Mouse (Mus musculus): Measurements from ENCODE around the gene Psd. TPM values are rescaled to one million over a fixed set of nuclear protein-coding genes. Genes with fewer than 3 reads are reported as not detected.

Psd gene
- total and polyA plus RNA-seq, 3 experiments: 0.60 to 1.6 (median 0.80) TPM

DNA sequence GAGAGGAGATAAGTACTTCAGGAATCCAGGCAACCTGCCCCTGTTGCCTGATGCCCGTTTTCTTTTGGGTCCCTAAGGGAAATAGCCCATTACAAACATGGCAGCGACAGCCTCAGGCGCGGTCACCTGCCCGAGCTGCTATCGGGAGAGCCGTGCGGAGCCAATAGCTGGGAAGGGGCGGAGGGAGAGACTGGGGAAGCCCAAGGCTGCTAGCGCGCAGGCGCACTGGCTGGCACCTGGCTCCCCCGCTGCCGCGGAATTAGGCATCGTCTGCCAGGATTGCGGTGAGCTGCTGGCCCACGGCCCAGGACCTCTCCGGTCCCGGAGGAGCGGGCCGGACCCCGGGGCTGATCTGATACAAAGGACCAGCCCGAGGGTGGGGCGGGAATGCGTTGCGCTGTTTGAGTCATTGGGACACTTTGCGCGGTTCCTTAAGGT, 29.8 kb upstream of the Psd start:
- Histone ChIP-seq H3K36me3 (ENCODE audit: control insufficient read depth, insufficient read depth, low read length) (no peaks in the 10 kb centered on the region), H3K79me2 (replicated peaks; ENCODE audit: control insufficient read depth, insufficient read depth, low read length) (no peaks in the 10 kb centered on the region), H3K27me3 (ENCODE audit: control insufficient read depth, insufficient read depth, low read length) (no peaks in the 10 kb centered on the region), H3K9ac (ENCODE audit: low read depth, low read length) (peak overlapping the region; percentile 48), H3K4me3 (peak overlapping the region; percentile 64), H3K27ac (peak overlapping the region; percentile 74; the same call in 1 of the 2 replicates), H3K4me1 (ENCODE audit: control insufficient read depth, insufficient read depth, low read length) (peaks cover 1% of the 10 kb centered on the region; the same call in 1 of the 2 replicates)
- under 1% methylated on average over 29 of the region's 29 CpGs for WGBS
- 0 out of 2 replicates have a peak, but pooled peaks have one; percentile 54 for TF ChIP-seq POLR2A (IDR thresholded peaks at IDR 0.05; ENCODE audit: insufficient read depth, low read depth, low read length)
- TF ChIP-seq EP300 (IDR thresholded peaks at IDR 0.05; ENCODE audit: insufficient read depth, low read depth, low read length): 0 out of 2 replicates have a peak, but pooled peaks have one; percentile 31
- no peak for TF ChIP-seq CTCF (IDR thresholded peaks at IDR 0.05)
- peak; percentile 84 to 90 for DNase-seq
- intact Hi-C loops (cut with DNase I): loop anchor here (1.0 kb wide), 1 partner anchor 17 kb away; no protein-coding TSS in a partner anchor

GRCm38 (mm10) chr19:46350168-46350932, 23.4 kb upstream of the Psd start, which contains the start of gene 2310034G01Rik:
TSS of gene 2310034G01Rik (minus strand) at chr19:46350302.
- no peaks in the 10 kb centered on the region for H3K79me2 ChIP-seq (replicated peaks; ENCODE audit: control insufficient read depth, insufficient read depth, low read length)
- H3K27me3 ChIP-seq (ENCODE audit: control insufficient read depth, insufficient read depth, low read length): no peaks in the 10 kb centered on the region
- no peak for TF ChIP-seq EP300 (IDR thresholded peaks at IDR 0.05; ENCODE audit: insufficient read depth, low read depth, low read length)
- TF ChIP-seq CTCF (IDR thresholded peaks at IDR 0.05): no peak
- 47% methylated on average over 10 of the region's 10 CpGs for WGBS
- intact Hi-C loops (cut with DNase I): no loop called here
- peak within 1 kb of the TSS; percentile 76 for H3K9ac ChIP-seq (ENCODE audit: low read depth, low read length)
- no peak for DNase-seq
- no peaks in the 10 kb centered on the region for H3K36me3 ChIP-seq (ENCODE audit: control insufficient read depth, insufficient read depth, low read length)
- peak within 1 kb of the TSS; percentile 68 for H3K4me3 ChIP-seq
- peak within 1 kb of the TSS; percentile 71 for H3K27ac ChIP-seq
- no peaks in the 10 kb centered on the region for H3K4me1 ChIP-seq (ENCODE audit: control insufficient read depth, insufficient read depth, low read length)

DNA sequence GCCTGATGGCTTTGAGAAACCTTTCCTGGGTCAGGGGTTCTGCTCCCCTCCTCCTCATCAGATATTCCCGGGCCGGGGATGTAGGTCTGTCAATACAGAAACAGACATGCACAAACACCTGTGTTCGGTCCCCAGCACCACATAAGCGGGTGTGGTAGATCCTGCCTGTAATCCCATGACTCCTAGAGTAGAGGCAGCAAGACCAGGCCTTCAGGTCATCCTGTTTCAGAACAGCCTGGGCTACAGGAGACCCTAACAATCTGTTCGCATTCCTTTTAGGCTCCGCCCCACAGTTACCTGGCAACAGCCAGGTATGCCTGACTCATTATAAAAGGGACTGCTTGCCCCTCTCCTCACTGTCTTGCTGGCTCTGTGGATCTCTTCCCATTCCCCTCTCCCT, 22.6 kb upstream of the Psd start:
- DNase-seq: no peak
- Histone ChIP-seq H3K36me3 (ENCODE audit: control insufficient read depth, insufficient read depth, low read length) (no peaks in the 10 kb centered on the region), H3K4me1 (ENCODE audit: control insufficient read depth, insufficient read depth, low read length) (no peaks in the 10 kb centered on the region), H3K79me2 (replicated peaks; ENCODE audit: control insufficient read depth, insufficient read depth, low read length) (no peaks in the 10 kb centered on the region), H3K27me3 (ENCODE audit: control insufficient read depth, insufficient read depth, low read length) (no peaks in the 10 kb centered on the region), H3K4me3 (peak overlapping the region; percentile 68), H3K9ac (ENCODE audit: low read depth, low read length) (no peak overlapping the region), H3K27ac (no peak overlapping the region)
- WGBS: 37% methylated on average over 6 of the region's 6 CpGs
- intact Hi-C loops (cut with DNase I): no loop called here
- no peak for TF ChIP-seq CTCF (IDR thresholded peaks at IDR 0.05)
- no peak for TF ChIP-seq EP300 (IDR thresholded peaks at IDR 0.05; ENCODE audit: insufficient read depth, low read depth, low read length)
- no peak for TF ChIP-seq POLR2A (IDR thresholded peaks at IDR 0.05; ENCODE audit: insufficient read depth, low read depth, low read length)

DNA sequence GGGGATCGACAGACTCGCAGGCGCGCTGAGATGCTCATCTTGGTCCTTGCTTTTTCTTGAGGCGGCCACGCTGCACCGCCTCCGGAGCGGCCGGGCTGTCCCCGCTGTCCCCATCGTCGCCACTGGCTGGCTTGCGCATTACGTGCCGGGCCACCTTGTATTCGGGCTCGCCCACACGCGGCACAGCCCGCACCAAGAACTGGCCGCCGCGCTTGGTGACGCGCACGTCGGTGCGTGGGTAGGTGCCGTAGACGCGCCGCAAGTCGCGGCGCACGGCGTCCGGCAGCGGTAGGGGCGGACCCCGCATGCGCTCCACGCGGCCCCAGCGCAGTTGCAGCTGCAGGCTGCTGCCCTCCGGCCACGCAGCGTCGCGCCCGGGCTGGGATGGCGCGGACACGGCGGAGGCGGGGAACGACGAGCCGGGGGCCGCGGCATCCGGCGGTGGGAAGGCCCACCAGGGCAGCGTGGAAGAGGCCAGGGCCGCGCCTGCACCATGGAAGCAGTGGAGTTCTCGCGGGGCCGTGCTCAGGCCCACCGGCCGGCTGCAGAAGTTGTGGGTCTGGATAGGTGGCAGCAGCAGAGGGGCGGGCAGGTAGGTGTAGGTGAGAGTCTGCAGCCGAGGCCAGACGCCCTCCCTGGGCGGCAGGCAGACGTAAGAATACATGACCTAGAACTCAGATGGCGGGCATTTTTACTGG, 22.0 kb upstream of the Psd start:
- Histone ChIP-seq H3K27ac (peak overlapping the region; percentile 71), H3K9ac (ENCODE audit: low read depth, low read length) (peak overlapping the region; percentile 76), H3K4me1 (ENCODE audit: control insufficient read depth, insufficient read depth, low read length) (no peaks in the 10 kb centered on the region), H3K79me2 (replicated peaks; ENCODE audit: control insufficient read depth, insufficient read depth, low read length) (no peaks in the 10 kb centered on the region), H3K36me3 (ENCODE audit: control insufficient read depth, insufficient read depth, low read length) (no peaks in the 10 kb centered on the region), H3K4me3 (peak overlapping the region; percentile 68), H3K27me3 (ENCODE audit: control insufficient read depth, insufficient read depth, low read length) (no peaks in the 10 kb centered on the region)
- DNase-seq: peak; percentile 82 to 84
- no peak for TF ChIP-seq EP300 (IDR thresholded peaks at IDR 0.05; ENCODE audit: insufficient read depth, low read depth, low read length)
- TF ChIP-seq CTCF (IDR thresholded peaks at IDR 0.05): peak; percentile 29
- TF ChIP-seq POLR2A (IDR thresholded peaks at IDR 0.05; ENCODE audit: insufficient read depth, low read depth, low read length): peak; percentile 56; the same call in 1 of the 2 replicates
- intact Hi-C loops (cut with DNase I): no loop called here
- under 1% methylated on average over 78 of the region's 78 CpGs for WGBS

DNA sequence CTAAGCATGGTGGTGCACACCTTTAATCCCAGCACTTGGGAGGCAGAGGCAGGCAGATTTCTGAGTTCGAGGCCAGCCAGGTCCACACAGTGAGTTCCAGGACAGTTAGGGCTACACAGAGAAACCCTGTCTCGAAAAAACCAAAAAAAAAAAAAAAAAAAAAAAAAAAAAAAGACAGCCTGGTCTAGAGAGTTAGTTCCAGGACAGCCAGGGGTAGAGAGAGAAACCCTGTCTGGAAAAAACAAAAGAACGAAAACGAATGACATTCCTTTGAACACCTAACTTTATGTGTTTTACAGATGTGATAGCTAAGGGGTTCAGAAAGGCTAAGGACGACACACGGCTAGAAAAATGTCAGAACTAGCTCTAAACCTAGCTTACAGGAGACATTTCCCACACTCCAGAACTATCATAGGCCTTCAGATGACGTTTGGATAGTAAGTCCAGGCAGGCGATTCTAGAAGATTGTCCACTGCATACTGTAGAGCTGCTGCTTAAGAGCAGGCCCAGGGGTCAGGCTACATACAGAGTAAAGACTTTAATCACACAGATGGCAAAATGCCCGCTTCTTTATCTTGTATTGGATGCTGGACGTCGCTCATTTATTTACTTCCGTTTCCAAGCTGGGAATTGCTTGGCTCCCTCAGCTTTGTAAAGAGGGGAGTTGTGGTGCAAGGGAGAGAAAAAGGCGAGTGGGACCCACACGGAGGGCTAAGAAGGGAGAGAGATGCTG, 21.1 kb upstream of the Psd start:
- Histone ChIP-seq H3K79me2 (replicated peaks; ENCODE audit: control insufficient read depth, insufficient read depth, low read length) (no peaks in the 10 kb centered on the region), H3K36me3 (ENCODE audit: control insufficient read depth, insufficient read depth, low read length) (no peaks in the 10 kb centered on the region), H3K27me3 (ENCODE audit: control insufficient read depth, insufficient read depth, low read length) (no peaks in the 10 kb centered on the region), H3K9ac (ENCODE audit: low read depth, low read length) (peak overlapping the region; percentile 76), H3K4me1 (ENCODE audit: control insufficient read depth, insufficient read depth, low read length) (no peaks in the 10 kb centered on the region), H3K27ac (peak overlapping the region; percentile 71), H3K4me3 (peak overlapping the region; percentile 68)
- no peak for DNase-seq
- no peak for TF ChIP-seq POLR2A (IDR thresholded peaks at IDR 0.05; ENCODE audit: insufficient read depth, low read depth, low read length)
- TF ChIP-seq CTCF (IDR thresholded peaks at IDR 0.05): no peak
- TF ChIP-seq EP300 (IDR thresholded peaks at IDR 0.05; ENCODE audit: insufficient read depth, low read depth, low read length): no peak
- WGBS: 20% methylated on average over 14 of the region's 14 CpGs
- intact Hi-C loops (cut with DNase I): no loop called here

Data from heart, adult 2 months (tissue).